8 mouse cellular contexts compared by ENCODE assay signal in genomic region chr13:12386286-12386685, GRCm38 (mm10). TPM values are rescaled to one million over a fixed set of nuclear protein-coding genes. Genes with fewer than 3 reads are reported as not detected.
DNase-seq lines count a peak whose midpoint lies in the region; ATAC-seq lines count a peak whose summit lies in the region.

No protein-coding gene starts in this region.

- no peak overlapping the region for H3K4me2 ChIP-seq in embryonic facial prominence, embryonic 14.5 days (ENCODE audit: low read depth, low read length)

- peak; percentile 35 for DNase-seq in adrenal gland, postnatal 14 days
- no peak for DNase-seq in adrenal gland, adult 18-20 months (ENCODE audit: low spot score in 2 of 2)
- DNase-seq in layer of hippocampus, adult 11-12 months (ENCODE audit: low spot score): peak; percentile 35
- DNase-seq in layer of hippocampus, adult 9-10 months (ENCODE audit: low spot score): no peak
- DNase-seq in embryonic facial prominence, embryonic 14.5 days (ENCODE audit: low spot score): peak; percentile 71
- peak; percentile 10 for DNase-seq in thymus, postnatal 25 days
- DNase-seq in layer of hippocampus, adult 9-11 months: no peak

- no peaks in the 10 kb centered on the region for H3K9me3 ChIP-seq in embryonic facial prominence, embryonic 14.5 days (ENCODE audit: control insufficient read depth, low read length)

- H3K9ac ChIP-seq in embryonic facial prominence, embryonic 14.5 days (ENCODE audit: low read depth, low read length): no peak overlapping the region

- ATAC-seq in CD4-positive, CD25-positive, alpha-beta regulatory T cell, adult 4 months: peak; percentile 85
- ATAC-seq in embryonic facial prominence, embryonic 14.5 days (ENCODE audit: low read depth): no peak

- H3K27me3 ChIP-seq in embryonic facial prominence, embryonic 14.5 days (replicated peaks; ENCODE audit: control insufficient read depth, insufficient read depth, low read length): no peaks in the 10 kb centered on the region

- no peak overlapping the region for H3K27ac ChIP-seq in embryonic facial prominence, embryonic 14.5 days (replicated peaks; ENCODE audit: low read depth, low read length)

- no peak overlapping the region for H3K4me3 ChIP-seq in embryonic facial prominence, embryonic 14.5 days (ENCODE audit: low read depth, low read length)

- no peaks in the 10 kb centered on the region for H3K36me3 ChIP-seq in embryonic facial prominence, embryonic 14.5 days (ENCODE audit: control insufficient read depth, insufficient read depth, low read length)

- H3K4me1 ChIP-seq in embryonic facial prominence, embryonic 14.5 days (ENCODE audit: control insufficient read depth, insufficient read depth, low read length): no peaks in the 10 kb centered on the region

RNA-seq across cellular contexts. Expression of gene Heatr1, which starts 8.5 kb away (rescaled TPM):
- total RNA-seq in adrenal gland, postnatal 14 days (2021): 39.8 and 42.6 TPM in 2 replicates
- total RNA-seq in adrenal gland, adult 18-20 months (2021): 10 to 100 TPM; 43.2 to 49.9 TPM
- 10 to 100 TPM; 23.6 to 37.5 TPM for polyA plus RNA-seq in CD4-positive, CD25-positive, alpha-beta regulatory T cell, adult 4 months (2017; shearing (Covaris generic))
- polyA plus RNA-seq in embryonic facial prominence, embryonic 14.5 days (2014; fragmentation: Nextera tagmentation; extraction: Ambion mirVana): 21.0 and 24.5 TPM in 2 replicates

RNA-seq across cellular contexts. Expression of gene Actn2, which starts 45.7 kb away (rescaled TPM):
- 8.2 and 8.3 TPM in 2 replicates for total RNA-seq in adrenal gland, postnatal 14 days (2021)
- 1 to 10 TPM in 1 of 2 experiments, under 1 TPM in 1; 0.70 to 3.7 TPM for total RNA-seq in adrenal gland, adult 18-20 months (2021)
- polyA plus RNA-seq in CD4-positive, CD25-positive, alpha-beta regulatory T cell, adult 4 months (2017; shearing (Covaris generic)): 10 to 100 TPM; 10.1 to 11.9 TPM
- polyA plus RNA-seq in embryonic facial prominence, embryonic 14.5 days (2014; fragmentation: Nextera tagmentation; extraction: Ambion mirVana): 358 and 490 TPM in 2 replicates

Comparison
In these comparisons a context has a peak if more than half of its experiments do, and no peak if none do; other contexts are left out.
1. DNase-seq: peak in adrenal gland, postnatal 14 days (single experiment), layer of hippocampus, adult 11-12 months (single experiment), embryonic facial prominence, embryonic 14.5 days (single experiment) and thymus, postnatal 25 days (single experiment); none in adrenal gland, adult 18-20 months (0 of 2), layer of hippocampus, adult 9-10 months (single experiment) and layer of hippocampus, adult 9-11 months (single experiment).